Mouse (Mus musculus) forebrain, postnatal 0 days (tissue): Measurements from ENCODE around the gene Mat2a. TPM values are rescaled to one million over a fixed set of nuclear protein-coding genes. Genes with fewer than 3 reads are reported as not detected.
"Not testable (repeated sequence)": the region's sequence is repeated elsewhere in the genome, so short reads cannot be mapped to it uniquely, and the experiment has no call there.

ENCODE experiments used
- ATAC-seq: fragments of 200-750 bp; cut with Nextera tagmentation; 2 replicates; pipeline ENCODE4 v1.8.0; 2017; ENCODE audit warnings: mild to moderate bottlenecking, moderate library complexity
- DNase-seq: peaks from one replicate; pipeline ENCODE4 v3.0.0-alpha.2; 2015
- H3K27ac ChIP-seq: fragments of 300-500 bp; sonication (generic); 2 replicates; pipeline ENCODE4 v1.5.1; 2014; ENCODE audit warnings: low read depth, mild to moderate bottlenecking, antibody characterized with exemption, low read length, moderate library complexity, mixed read lengths
- H3K27me3 ChIP-seq: fragments of 300-500 bp; sonication (generic); 2 replicates; pipeline ENCODE4 v1.6.1; 2014; ENCODE audit warnings: mild to moderate bottlenecking, low read length, mixed read lengths; ENCODE audit not compliant: insufficient read depth
- H3K36me3 ChIP-seq: fragments of 300-500 bp; sonication (generic); 2 replicates; pipeline ENCODE4 v1.6.1; 2014; ENCODE audit warnings: mild to moderate bottlenecking, moderate library complexity; ENCODE audit not compliant: insufficient read depth
- H3K4me1 ChIP-seq: fragments of 300-500 bp; sonication (generic); 2 replicates; pipeline ENCODE4 v1.6.1; 2014; ENCODE audit warnings: antibody characterized with exemption; ENCODE audit not compliant: insufficient read depth
- H3K4me2 ChIP-seq: fragments of 300-500 bp; sonication (generic); 2 replicates; pipeline ENCODE4 v1.6.1; 2014; ENCODE audit warnings: low read depth, mild to moderate bottlenecking, moderate library complexity
- H3K4me3 ChIP-seq: fragments of 300-500 bp; sonication (generic); 2 replicates; pipeline ENCODE4 v1.5.1; 2014; ENCODE audit warnings: low read depth, low read length, mixed read lengths
- H3K9ac ChIP-seq: fragments of 300-500 bp; sonication (generic); 2 replicates; pipeline ENCODE4 v1.6.1; 2014; ENCODE audit warnings: mild to moderate bottlenecking
- H3K9me3 ChIP-seq: fragments of 300-500 bp; sonication (generic); 2 replicates; pipeline ENCODE4 v1.6.1; 2016; ENCODE audit warnings: low read length
- CTCF ChIP-seq: sonication (generic); IDR thresholded peaks from 2 replicates; pipeline ENCODE4 v1.5.1; 2016; ENCODE audit warnings: antibody characterized with exemption, control low read depth, low read depth
- WGBS: fragments of 180-500 bp; shearing (Covaris S2); extraction: QIAGEN DNeasy Blood & Tissue Kit; methylation state at CpG from one replicate; pipeline ENCODE4 v1.1.7; 2014; 5-methylcytosine and 5-hydroxymethylcytosine counted together
- polyA plus RNA-seq: library from polyadenylated mRNA; unstranded; fragments of >200 nt; fragmentation: Nextera tagmentation; extraction: Ambion mirVana; gene quantifications from 2 replicates; pipeline ENCODE4 v1.2.1, GENCODE M21; 2015
- total RNA-seq: library from RNA; depleted of rRNA; stranded (reverse); fragments of >200 nt; gene quantifications from 2 replicates; pipeline ENCODE4 v1.2.3, GENCODE M21; 2014

Mat2a gene
- total and polyA plus RNA-seq, 2 experiments from 2014 or later, result 145 to 246 TPM

DNA sequence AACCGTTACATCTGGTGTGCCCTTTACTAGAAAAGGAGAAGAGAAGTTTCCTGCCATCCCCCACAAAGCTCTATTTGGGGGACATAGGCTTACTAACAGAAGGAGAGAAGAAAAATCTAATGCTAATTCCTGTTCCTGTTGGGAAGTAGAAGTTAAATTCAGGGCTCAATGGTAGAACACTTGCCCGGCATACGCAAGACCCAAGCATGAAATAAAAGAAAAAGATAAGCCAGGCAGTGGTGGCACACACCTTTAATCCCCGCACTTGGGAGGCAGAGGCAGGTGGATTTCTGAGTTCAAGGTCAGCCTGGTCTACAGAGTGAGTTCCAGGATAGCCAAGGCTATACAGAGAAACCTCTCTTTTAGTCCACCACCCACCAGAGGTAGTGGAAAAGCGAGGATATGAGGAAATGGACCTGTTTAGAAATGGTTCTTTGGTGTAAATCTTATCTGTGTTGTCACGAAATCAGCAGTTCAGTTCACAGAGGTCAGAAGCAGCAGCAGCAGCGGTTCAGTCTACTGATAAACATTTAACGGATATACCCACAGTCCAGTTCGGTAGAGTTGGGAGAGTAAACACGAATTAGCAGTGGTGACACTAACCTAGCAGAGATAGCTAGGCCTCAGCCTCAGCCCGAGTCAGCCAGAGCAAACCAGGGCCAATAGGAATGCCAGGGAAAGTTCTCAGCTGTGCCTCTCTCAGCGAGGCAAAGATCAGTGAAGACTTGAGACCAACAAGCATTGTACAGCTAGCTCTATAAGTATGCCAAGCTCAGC is 40.5 kb upstream of the Mat2a start:
- H3K36me3 ChIP-seq, result no peaks in the 10 kb centered on the region
- no peak for DNase-seq
- no peak for ATAC-seq
- H3K4me1 ChIP-seq, result no peaks in the 10 kb centered on the region
- no peak overlapping the region for H3K4me3 ChIP-seq
- H3K27ac ChIP-seq, result no peak overlapping the region
- no peak overlapping the region for H3K4me2 ChIP-seq
- H3K27me3 ChIP-seq, result no peaks in the 10 kb centered on the region
- 89% methylated on average over 12 of the region's 12 CpGs for WGBS
- no peak for TF ChIP-seq CTCF
- no peaks in the 10 kb centered on the region for H3K9me3 ChIP-seq
- H3K9ac ChIP-seq, result no peak overlapping the region

DNA sequence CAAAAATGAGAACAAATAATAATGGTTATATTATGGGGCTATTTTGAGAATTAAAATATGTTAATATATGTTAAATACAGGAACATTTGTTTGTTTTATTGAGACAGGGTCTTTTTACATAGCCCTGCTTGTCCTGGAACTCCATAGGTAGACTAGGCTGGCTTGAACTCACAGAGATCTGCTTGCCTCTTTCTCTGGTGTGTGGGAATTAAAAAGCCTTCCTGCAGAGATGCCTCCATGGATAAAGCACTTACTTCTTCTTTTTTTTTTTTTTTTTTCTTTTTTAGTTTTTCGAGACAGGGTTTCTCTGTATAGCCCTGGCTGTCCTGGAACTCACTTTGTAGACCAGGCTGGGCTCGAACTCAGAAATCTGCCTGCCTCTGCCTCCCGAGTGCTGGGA is 39.3 kb upstream of the Mat2a start:
- not testable (repeated sequence) for H3K27me3 ChIP-seq

DNA sequence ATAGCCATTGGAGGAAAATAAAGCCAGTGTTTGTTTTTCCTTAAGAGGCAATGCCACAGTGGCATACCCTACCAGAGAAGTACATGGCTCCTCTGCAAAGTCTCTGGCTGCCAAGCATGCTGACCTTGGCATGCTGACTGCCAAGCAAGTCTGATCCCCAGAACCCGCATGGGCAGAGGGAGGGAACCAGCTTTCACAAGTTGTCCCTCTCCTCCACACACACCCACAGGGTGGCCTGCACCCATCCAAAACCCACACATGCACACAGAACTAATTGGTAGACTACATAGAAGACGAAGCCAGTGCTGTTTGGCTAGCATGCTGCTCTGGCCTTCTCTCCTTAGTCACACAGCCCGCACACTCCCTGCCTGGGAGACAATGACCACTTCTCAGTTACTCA is 38.3 kb upstream of the Mat2a start:
- DNase-seq (no peak), ATAC-seq (no peak)
- H3K4me2 ChIP-seq, result no peak overlapping the region
- H3K27ac ChIP-seq, result no peak overlapping the region
- no peak overlapping the region for H3K9ac ChIP-seq
- 69% methylated on average over 3 of the region's 3 CpGs for WGBS
- H3K4me3 ChIP-seq, result no peak overlapping the region
- no peak for TF ChIP-seq CTCF
- no peaks in the 10 kb centered on the region for H3K36me3 ChIP-seq
- no peaks in the 10 kb centered on the region for H3K9me3 ChIP-seq
- H3K4me1 ChIP-seq, result no peaks in the 10 kb centered on the region
- no peaks in the 10 kb centered on the region for H3K27me3 ChIP-seq

More for the DNA sequence above, 39.3 kb upstream of the Mat2a start:
- not testable (repeated sequence) for H3K4me3 ChIP-seq, ATAC-seq, H3K27ac ChIP-seq, H3K9me3 ChIP-seq, H3K4me1 ChIP-seq, DNase-seq, H3K4me2 ChIP-seq, H3K9ac ChIP-seq, H3K36me3 ChIP-seq
- 90% methylated on average over 3 of the region's 3 CpGs for WGBS

DNA sequence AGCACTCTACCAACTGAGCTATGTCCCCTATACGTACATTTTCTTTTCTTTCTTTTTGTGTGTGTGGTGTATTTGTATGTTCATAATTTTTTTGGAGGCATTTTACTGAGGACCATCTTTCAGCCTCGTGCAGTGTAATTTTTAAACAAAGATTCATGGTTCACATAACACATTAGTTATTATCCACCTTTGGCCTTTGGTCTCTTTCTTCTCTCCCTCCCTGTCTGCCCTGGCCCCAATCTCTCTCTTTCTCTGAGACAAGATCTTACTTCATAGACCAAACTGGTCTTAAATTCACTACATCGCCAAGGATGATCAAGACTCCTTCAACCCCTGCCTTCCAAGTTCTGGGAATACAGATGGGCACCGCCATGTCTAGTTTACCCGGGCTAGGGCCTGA is 37.5 kb upstream of the Mat2a start:
- H3K4me1 ChIP-seq, result no peaks in the 10 kb centered on the region
- no peak for ATAC-seq
- H3K4me2 ChIP-seq, result no peak overlapping the region
- no peaks in the 10 kb centered on the region for H3K36me3 ChIP-seq
- DNase-seq, result no peak
- H3K9me3 ChIP-seq, result no peaks in the 10 kb centered on the region
- H3K4me3 ChIP-seq, result no peak overlapping the region
- no peak overlapping the region for H3K9ac ChIP-seq
- no peaks in the 10 kb centered on the region for H3K27me3 ChIP-seq
- 91% methylated on average over 5 of the region's 5 CpGs for WGBS
- H3K27ac ChIP-seq, result no peak overlapping the region
- no peak for TF ChIP-seq CTCF

DNA sequence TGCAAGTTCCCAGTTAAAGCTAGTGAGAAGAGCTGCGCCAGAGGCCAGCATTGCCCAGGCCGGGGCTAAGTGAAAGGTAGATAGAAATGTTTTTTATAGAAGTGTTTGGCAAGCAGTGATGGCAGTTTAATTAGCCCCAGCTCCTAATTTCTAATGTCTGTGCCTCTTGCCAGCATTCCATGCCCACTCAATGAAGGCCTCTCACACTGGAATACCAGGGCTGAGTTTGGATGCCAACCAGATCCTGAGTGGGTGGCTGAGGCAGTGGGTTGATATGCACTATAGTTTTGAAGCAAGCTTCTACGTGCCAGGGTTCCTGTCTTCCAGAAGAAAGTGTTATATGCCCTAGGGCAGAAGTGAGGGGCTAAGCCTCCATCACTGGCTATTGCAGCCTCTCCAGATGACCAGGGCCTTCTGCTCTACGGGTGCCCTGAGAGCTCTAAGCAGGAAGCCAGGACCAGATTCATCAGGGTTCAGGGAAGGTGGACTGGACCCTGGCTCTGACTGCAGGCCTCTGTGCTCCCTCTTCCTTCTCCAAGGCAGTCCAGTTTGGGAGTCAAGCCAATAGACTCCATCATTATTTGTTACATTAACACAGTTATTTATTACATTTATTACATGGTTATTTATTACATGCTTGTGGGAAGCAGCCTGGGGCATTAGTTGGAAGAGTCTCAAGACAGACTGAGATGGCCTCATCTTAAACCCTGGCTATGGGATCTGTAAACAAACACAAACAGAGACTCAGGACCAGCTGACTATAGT is 36.0 kb upstream of the Mat2a start:
- peak; percentile 13 for DNase-seq
- no peak for TF ChIP-seq CTCF

DNA sequence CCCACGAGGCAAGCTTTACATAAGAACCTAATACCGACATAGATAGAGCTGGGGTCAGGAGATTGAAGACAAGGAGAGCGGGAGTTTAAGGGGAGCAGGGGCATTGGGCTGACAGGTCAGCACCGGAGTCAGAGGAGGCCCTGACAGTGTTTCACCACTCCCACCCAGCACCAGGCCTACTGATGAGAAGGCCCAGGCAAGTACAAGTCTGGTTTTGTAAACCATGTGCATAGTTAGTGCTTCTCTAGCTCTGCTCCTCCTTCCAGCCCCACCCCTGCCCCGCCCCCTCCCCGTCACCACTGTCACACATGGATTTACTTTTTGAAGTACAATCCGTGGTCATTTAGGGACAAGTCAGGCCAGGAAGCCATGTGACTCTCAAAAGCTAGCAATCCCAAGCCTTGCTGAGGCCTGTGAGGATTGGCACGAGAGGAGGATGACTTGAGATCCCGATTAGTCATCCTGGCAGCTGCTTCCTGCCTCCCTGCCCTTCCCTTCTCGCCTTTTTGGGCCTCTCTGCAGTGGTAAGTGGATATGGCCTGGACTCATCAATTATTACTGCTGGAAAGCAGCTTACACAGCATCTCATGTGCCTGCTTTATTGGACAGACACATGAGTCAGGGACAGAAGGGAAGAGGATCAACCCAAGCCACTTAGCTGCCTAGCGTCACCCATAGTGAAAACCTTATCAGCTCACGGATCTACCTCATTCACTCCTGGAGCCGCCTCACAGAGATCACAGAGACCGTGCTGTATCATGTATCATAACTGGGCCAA is 34.1 kb upstream of the Mat2a start:
- Histone ChIP-seq H3K9ac (no peak overlapping the region), H3K4me3 (no peak overlapping the region), H3K27me3 (no peaks in the 10 kb centered on the region), H3K36me3 (no peaks in the 10 kb centered on the region), H3K27ac (no peak overlapping the region), H3K9me3 (no peaks in the 10 kb centered on the region), H3K4me1 (no peaks in the 10 kb centered on the region), H3K4me2 (no peak overlapping the region)
- ATAC-seq (no peak), DNase-seq (no peak)
- WGBS, result 73% methylated on average over 14 of the region's 14 CpGs
- TF ChIP-seq CTCF, result no peak

More for the DNA sequence above, 36.0 kb upstream of the Mat2a start:
- WGBS, result 58% methylated on average over 4 of the region's 4 CpGs
- Histone ChIP-seq H3K27ac (no peak overlapping the region), H3K4me2 (no peak overlapping the region), H3K4me3 (no peak overlapping the region), H3K36me3 (no peaks in the 10 kb centered on the region), H3K4me1 (no peaks in the 10 kb centered on the region), H3K9me3 (no peaks in the 10 kb centered on the region), H3K9ac (no peak overlapping the region), H3K27me3 (no peaks in the 10 kb centered on the region)
- ATAC-seq, result no peak
